In the genomic region with DNA sequence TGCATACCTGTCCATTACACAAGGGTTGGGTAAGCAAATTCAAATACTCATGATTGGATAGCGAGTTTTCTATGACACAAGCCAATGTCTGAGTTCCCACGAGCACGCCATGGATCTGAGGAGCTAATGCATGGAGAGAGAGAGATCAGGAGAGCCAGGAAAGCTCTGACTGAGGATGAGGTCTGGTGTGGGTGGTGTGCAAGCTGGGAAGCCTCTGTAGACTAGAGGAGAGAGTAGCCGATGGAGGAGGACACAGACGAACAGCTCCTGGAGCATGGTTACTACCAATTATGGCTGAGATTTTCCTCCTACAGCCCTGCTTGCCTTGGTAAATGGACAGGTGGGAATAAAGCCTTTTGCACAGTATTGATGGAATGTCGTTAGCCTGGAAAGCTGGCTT, we compare ENCODE assay signal across 16 mouse cellular contexts.
"Had no signal": no experiment of that assay in that cellular context is flagged by ENCODE, and none has a peak within 500 bp of the region (broad histone marks: within the 10 kb centered on the region; RNA-seq: fewer than 3 reads in every experiment).

No protein-coding gene starts in this region.

- H3K4me1 ChIP-seq: neural tube, embryonic 13.5 days; neural tube, embryonic 15.5 days; stomach, embryonic 15.5 days had no signal

- H3K9ac ChIP-seq: neural tube, embryonic 13.5 days; neural tube, embryonic 15.5 days; stomach, embryonic 15.5 days had no signal

- H3K9me3 ChIP-seq: neural tube, embryonic 13.5 days; neural tube, embryonic 15.5 days; stomach, embryonic 15.5 days had no signal

- H3K36me3 ChIP-seq: neural tube, embryonic 13.5 days; neural tube, embryonic 15.5 days; stomach, embryonic 15.5 days had no signal

- DNase-seq: retina, postnatal 1 day; right cerebral cortex, adult 18-20 months; right cerebral cortex, postnatal 14 days; right cerebral cortex, postnatal 25 days; right cerebral cortex, postnatal 4 days; spleen, adult 18-20 months; thymus, adult 18-20 months; thymus, adult 2 months; thymus, postnatal 14 days; thymus, postnatal 25 days; thymus, postnatal 36 days; thymus, postnatal 4 days had no signal

- H3K27ac ChIP-seq: neural tube, embryonic 13.5 days; neural tube, embryonic 15.5 days; stomach, embryonic 15.5 days; stomach, postnatal 0 days had no signal

- H3K4me2 ChIP-seq: neural tube, embryonic 13.5 days; neural tube, embryonic 15.5 days; stomach, embryonic 15.5 days had no signal

- H3K4me3 ChIP-seq: neural tube, embryonic 13.5 days; neural tube, embryonic 15.5 days; stomach, embryonic 15.5 days had no signal

- H3K27me3 ChIP-seq: neural tube, embryonic 13.5 days; neural tube, embryonic 15.5 days; stomach, embryonic 15.5 days had no signal
